Mouse (Mus musculus) intestine, embryonic 15.5 days (tissue): Measurements from ENCODE around the gene Ccl7. TPM values are rescaled to one million over a fixed set of nuclear protein-coding genes. Genes with fewer than 3 reads are reported as not detected.
A peak's percentile ranks its signal among the peaks of the same experiment; 100 is the strongest.

ENCODE experiments used
- ATAC-seq: fragments of 200-750 bp; cut with Nextera tagmentation; 2 replicates; pipeline ENCODE4 v1.8.0; 2017; ENCODE audit warnings: moderate TSS enrichment, moderate library complexity
- H3K27ac ChIP-seq: fragments of 300-500 bp; sonication (generic); 2 replicates; pipeline ENCODE4 v1.5.1; 2015; ENCODE audit warnings: mild to moderate bottlenecking, inconsistent platforms
- H3K27me3 ChIP-seq: fragments of 300-500 bp; sonication (generic); replicated peaks from 2 replicates; pipeline ENCODE4 v1.6.1; 2015; ENCODE audit warnings: inconsistent platforms
- H3K36me3 ChIP-seq: fragments of 300-500 bp; sonication (generic); 2 replicates; pipeline ENCODE4 v1.6.1; 2015; ENCODE audit warnings: inconsistent platforms
- H3K4me1 ChIP-seq: fragments of 300-500 bp; sonication (generic); replicated peaks from 2 replicates; pipeline ENCODE4 v1.6.1; 2015; ENCODE audit warnings: inconsistent platforms
- H3K4me2 ChIP-seq: fragments of 300-500 bp; sonication (generic); replicated peaks from 2 replicates; pipeline ENCODE4 v1.6.1; 2015; ENCODE audit warnings: mild to moderate bottlenecking, inconsistent platforms
- H3K4me3 ChIP-seq: fragments of 300-500 bp; sonication (generic); replicated peaks from 2 replicates; pipeline ENCODE4 v1.5.1; 2015; ENCODE audit warnings: inconsistent platforms
- H3K9ac ChIP-seq: fragments of 300-500 bp; sonication (generic); 2 replicates; pipeline ENCODE4 v1.6.1; 2015; ENCODE audit warnings: inconsistent platforms
- H3K9me3 ChIP-seq: fragments of 300-500 bp; sonication (generic); 2 replicates; pipeline ENCODE4 v1.6.1; 2016; ENCODE audit warnings: inconsistent platforms
- WGBS: fragments of 180-500 bp; shearing (Covaris S2); methylation state at CpG from one replicate; pipeline ENCODE4 v1.1.7; 2015; 5-methylcytosine and 5-hydroxymethylcytosine counted together
- polyA plus RNA-seq: library from polyadenylated mRNA; unstranded; fragments of >200 nt; fragmentation: Nextera tagmentation; extraction: Ambion mirVana; gene quantifications from 2 replicates; pipeline ENCODE4 v1.2.1, GENCODE M21; 2015

The Ccl7 gene
- polyA plus RNA-seq, 1 experiment from 2014 or later: 5.1 TPM

DNA sequence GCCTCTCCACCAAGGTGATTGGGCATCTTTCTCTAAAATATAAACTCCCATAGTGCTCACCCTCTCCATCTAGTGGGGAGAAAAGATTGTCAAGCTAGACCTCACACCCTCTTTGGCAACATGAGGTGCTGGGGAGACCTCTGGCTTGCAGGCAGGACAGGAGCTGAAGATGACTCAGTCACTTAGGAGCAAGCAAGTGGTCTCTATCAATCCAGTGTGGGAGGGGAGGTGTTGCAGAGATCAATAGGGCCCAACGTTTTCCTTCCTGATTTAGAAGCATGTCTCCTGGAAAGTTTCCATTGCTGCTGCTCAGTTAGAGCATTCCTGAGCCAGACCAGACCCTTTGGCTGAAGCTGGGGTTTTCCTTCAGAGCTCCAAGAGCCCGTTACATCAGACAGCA lies 7.0 kb upstream of the Ccl7 start, which contains the start of gene Gm17268:
Gene Gm17268, minus strand, starts transcription at position 28 of the 400 bp plus-strand sequence.
- Histone ChIP-seq H3K9me3 (no peaks in the 10 kb centered on the region), H3K4me2 (no peak within 1 kb of the TSS), H3K4me1 (0 out of 2 replicates have a peak, but pooled peaks cover 8% of the 10 kb centered on the region), H3K4me3 (no peak within 1 kb of the TSS), H3K9ac (no peak within 1 kb of the TSS), H3K27me3 (no peaks in the 10 kb centered on the region), H3K27ac (no peak within 1 kb of the TSS), H3K36me3 (no peaks in the 10 kb centered on the region)
- WGBS: 23% methylated on average over 2 of the region's 2 CpGs
- ATAC-seq: no peak

DNA sequence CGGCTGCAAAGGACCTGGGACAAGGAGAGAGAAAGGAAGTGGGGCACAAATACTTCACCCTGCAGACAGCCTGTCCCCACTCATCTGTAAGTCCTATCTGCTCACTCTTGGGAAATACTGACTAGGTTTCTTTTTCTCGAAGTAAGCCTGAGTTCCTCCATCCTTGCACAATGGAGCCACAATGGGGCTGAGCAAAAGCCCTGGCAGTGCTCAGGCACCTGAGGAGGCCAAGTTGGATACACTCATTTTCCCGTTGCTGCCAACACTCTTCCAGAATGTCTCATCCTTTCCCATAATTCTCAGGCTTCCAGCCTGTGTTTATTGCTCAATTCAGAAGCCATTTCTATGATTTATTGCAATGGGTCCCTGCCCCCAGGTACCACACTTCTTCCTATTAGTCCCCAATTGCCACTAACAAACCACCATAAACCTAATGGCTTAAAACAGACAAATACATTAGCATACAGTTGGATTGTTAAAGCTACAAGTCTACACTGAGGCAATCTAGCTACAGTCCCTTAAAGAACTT lies 6.3 kb upstream of the Ccl7 start:
- no peaks in the 10 kb centered on the region for H3K9me3 ChIP-seq
- H3K27me3 ChIP-seq: no peaks in the 10 kb centered on the region
- no peak overlapping the region for H3K27ac ChIP-seq
- no peaks in the 10 kb centered on the region for H3K36me3 ChIP-seq
- no peak overlapping the region for H3K9ac ChIP-seq
- H3K4me3 ChIP-seq: no peak overlapping the region
- ATAC-seq: no peak
- H3K4me1 ChIP-seq: 0 out of 2 replicates have a peak, but pooled peaks cover 8% of the 10 kb centered on the region
- H3K4me2 ChIP-seq: no peak overlapping the region
- 34% methylated on average over 3 of the region's 3 CpGs for WGBS

GRCm38 (mm10) chr11:82041671-82042080 lies 3.8 kb upstream of the Ccl7 start:
- no peak for ATAC-seq
- no peaks in the 10 kb centered on the region for H3K36me3 ChIP-seq
- H3K4me2 ChIP-seq: no peak overlapping the region
- H3K27me3 ChIP-seq: no peaks in the 10 kb centered on the region
- no peak overlapping the region for H3K9ac ChIP-seq
- H3K27ac ChIP-seq: no peak overlapping the region
- H3K4me1 ChIP-seq: 0 out of 2 replicates have a peak, but pooled peaks cover 2% of the 10 kb centered on the region
- WGBS: 83% methylated on average over 4 of the region's 4 CpGs
- no peaks in the 10 kb centered on the region for H3K9me3 ChIP-seq
- H3K4me3 ChIP-seq: no peak overlapping the region

DNA sequence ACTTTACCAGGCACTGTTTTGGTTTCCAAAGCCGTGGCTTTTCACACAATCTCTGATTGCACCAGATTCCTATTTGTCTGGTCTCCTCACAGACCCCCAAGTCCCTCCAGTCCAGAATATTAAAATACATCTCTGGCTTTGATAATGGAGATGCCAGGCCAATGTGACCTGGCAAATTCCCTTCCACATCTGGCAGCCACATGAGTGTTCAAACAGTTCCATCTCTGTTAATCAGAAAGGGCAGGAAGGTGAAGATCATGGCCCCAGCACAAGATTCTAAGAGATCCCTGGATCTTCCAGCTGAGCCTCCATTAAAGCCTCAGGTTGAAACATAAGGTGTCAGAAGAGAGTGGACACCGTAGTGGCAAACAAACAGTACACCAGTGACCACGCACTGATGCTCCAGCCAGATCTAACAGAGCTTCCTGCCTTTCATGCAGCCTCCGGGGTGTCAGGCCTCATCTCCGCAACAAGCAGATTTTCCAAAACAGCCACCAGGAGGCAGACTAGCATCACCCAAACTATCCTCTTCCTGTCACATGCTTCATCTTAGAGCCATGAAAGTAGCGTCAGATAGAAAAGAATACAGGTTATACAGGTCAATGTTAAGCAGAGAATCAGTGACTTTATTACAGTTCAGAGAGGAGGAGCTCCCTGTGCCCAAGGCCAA lies 2.4 kb downstream of the Ccl7 start:
- no peak overlapping the region for H3K27ac ChIP-seq
- no peaks in the 10 kb centered on the region for H3K27me3 ChIP-seq
- no peaks in the 10 kb centered on the region for H3K36me3 ChIP-seq
- H3K4me1 ChIP-seq: no peaks in the 10 kb centered on the region
- H3K9ac ChIP-seq: no peak overlapping the region
- WGBS: 40% methylated on average over 6 of the region's 6 CpGs
- no peak for ATAC-seq
- H3K4me3 ChIP-seq: no peak overlapping the region
- H3K4me2 ChIP-seq: no peak overlapping the region
- H3K9me3 ChIP-seq: no peaks in the 10 kb centered on the region

- no peaks in the 10 kb centered on the region for H3K27me3 ChIP-seq
- WGBS: 79% methylated on average over 7 of the region's 7 CpGs
- H3K4me2 ChIP-seq: no peak overlapping the region
- no peaks in the 10 kb centered on the region for H3K9me3 ChIP-seq
- H3K36me3 ChIP-seq: no peaks in the 10 kb centered on the region
- H3K4me3 ChIP-seq: no peak overlapping the region
- no peaks in the 10 kb centered on the region for H3K4me1 ChIP-seq
- H3K27ac ChIP-seq: no peak overlapping the region
- no peak for ATAC-seq
- no peak overlapping the region for H3K9ac ChIP-seq
Measured at GRCm38 (mm10) chr11:82053849-82054248, 8.3 kb downstream of the Ccl7 start.

DNA sequence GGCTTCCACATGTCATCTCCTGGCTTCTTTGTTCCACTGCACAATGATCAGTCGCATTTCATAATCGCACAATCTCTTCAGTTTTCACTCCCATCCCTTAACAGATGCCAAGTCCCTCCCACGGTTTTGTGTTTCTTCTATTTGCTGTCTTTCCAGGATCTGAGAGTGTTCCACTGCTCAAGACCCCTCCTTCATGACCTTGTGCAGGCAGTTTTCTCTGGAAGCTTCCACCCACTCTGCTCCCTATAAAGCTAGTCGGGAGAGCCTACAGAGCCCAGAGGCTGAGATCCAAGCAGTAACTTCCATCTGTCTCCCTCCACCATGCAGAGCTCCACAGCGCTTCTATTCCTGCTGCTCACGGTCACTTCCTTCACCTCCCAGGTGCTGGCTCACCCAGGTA lies 12.1 kb downstream of the Ccl7 start, which contains the start of gene Ccl11:
Gene Ccl11, plus strand, starts transcription at position 178 of the 400 bp plus-strand sequence.
- peak within 1 kb of the TSS; percentile 36 for H3K4me2 ChIP-seq
- no peak within 1 kb of the TSS for H3K9ac ChIP-seq
- H3K27me3 ChIP-seq: no peaks in the 10 kb centered on the region
- H3K9me3 ChIP-seq: no peaks in the 10 kb centered on the region
- no peak for ATAC-seq
- no peaks in the 10 kb centered on the region for H3K36me3 ChIP-seq
- H3K4me1 ChIP-seq: no peaks in the 10 kb centered on the region
- peak within 1 kb of the TSS; percentile 17; the same call in 1 of the 2 replicates for H3K4me3 ChIP-seq
- H3K27ac ChIP-seq: no peak within 1 kb of the TSS
- WGBS: 65% methylated on average over 6 of the region's 6 CpGs

DNA sequence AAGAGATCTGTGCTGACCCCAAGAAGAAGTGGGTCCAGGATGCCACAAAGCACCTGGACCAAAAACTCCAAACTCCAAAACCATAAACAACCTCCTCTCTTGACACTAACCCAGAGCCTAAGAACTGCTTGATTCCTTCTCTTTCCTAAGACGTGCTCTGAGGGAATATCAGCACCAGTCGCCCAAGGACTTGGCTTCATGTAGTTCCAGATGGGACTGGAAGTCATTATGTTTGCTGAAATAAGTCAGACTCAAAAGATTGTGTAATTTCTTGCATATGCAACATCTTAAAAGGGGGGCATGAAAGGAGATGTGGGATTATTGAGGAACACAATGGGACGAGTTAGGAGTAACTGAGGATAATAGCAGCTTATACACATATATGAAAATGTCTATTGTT lies 16.7 kb downstream of the Ccl7 start:
- no peaks in the 10 kb centered on the region for H3K4me1 ChIP-seq
- H3K4me3 ChIP-seq: no peak overlapping the region
- H3K9ac ChIP-seq: no peak overlapping the region
- H3K4me2 ChIP-seq: no peak overlapping the region
- no peak overlapping the region for H3K27ac ChIP-seq
- H3K9me3 ChIP-seq: no peaks in the 10 kb centered on the region
- H3K27me3 ChIP-seq: no peaks in the 10 kb centered on the region
- ATAC-seq: no peak
- H3K36me3 ChIP-seq: no peaks in the 10 kb centered on the region
- WGBS: 74% methylated on average over 3 of the region's 3 CpGs

- ATAC-seq: no peak
- no peaks in the 10 kb centered on the region for H3K36me3 ChIP-seq
Measured at GRCm38 (mm10) chr11:82063454-82063853, 17.9 kb downstream of the Ccl7 start.

GRCm38 (mm10) chr11:82066953-82067571 lies 21.6 kb downstream of the Ccl7 start:
- no peak for ATAC-seq

More at GRCm38 (mm10) chr11:82063454-82063853, 17.9 kb downstream of the Ccl7 start:
- H3K9me3 ChIP-seq: no peaks in the 10 kb centered on the region
- H3K27me3 ChIP-seq: no peaks in the 10 kb centered on the region
- H3K9ac ChIP-seq: no peak overlapping the region
- H3K4me1 ChIP-seq: no peaks in the 10 kb centered on the region
- 87% methylated on average over 2 of the region's 2 CpGs for WGBS
- H3K27ac ChIP-seq: no peak overlapping the region
- H3K4me2 ChIP-seq: no peak overlapping the region
- H3K4me3 ChIP-seq: no peak overlapping the region

GRCm38 (mm10) chr11:82071076-82071475 lies 25.6 kb downstream of the Ccl7 start:
- no peaks in the 10 kb centered on the region for H3K27me3 ChIP-seq
- H3K9me3 ChIP-seq: no peaks in the 10 kb centered on the region
- H3K9ac ChIP-seq: no peak overlapping the region
- ATAC-seq: no peak
- no peaks in the 10 kb centered on the region for H3K4me1 ChIP-seq
- no peak overlapping the region for H3K4me2 ChIP-seq
- 0 out of 2 replicates have a peak overlapping the region, but pooled peaks have one; percentile 6 for H3K27ac ChIP-seq
- H3K4me3 ChIP-seq: no peak overlapping the region
- 82% methylated on average over 3 of the region's 3 CpGs for WGBS
- no peaks in the 10 kb centered on the region for H3K36me3 ChIP-seq

More at GRCm38 (mm10) chr11:82066953-82067571, 21.6 kb downstream of the Ccl7 start:
- H3K9me3 ChIP-seq: no peaks in the 10 kb centered on the region
- H3K4me3 ChIP-seq: no peak overlapping the region
- no peaks in the 10 kb centered on the region for H3K4me1 ChIP-seq
- H3K36me3 ChIP-seq: no peaks in the 10 kb centered on the region
- no peak overlapping the region for H3K9ac ChIP-seq
- no peaks in the 10 kb centered on the region for H3K27me3 ChIP-seq
- H3K4me2 ChIP-seq: no peak overlapping the region
- no peak overlapping the region for H3K27ac ChIP-seq
- 77% methylated on average over 7 of the region's 7 CpGs for WGBS

DNA sequence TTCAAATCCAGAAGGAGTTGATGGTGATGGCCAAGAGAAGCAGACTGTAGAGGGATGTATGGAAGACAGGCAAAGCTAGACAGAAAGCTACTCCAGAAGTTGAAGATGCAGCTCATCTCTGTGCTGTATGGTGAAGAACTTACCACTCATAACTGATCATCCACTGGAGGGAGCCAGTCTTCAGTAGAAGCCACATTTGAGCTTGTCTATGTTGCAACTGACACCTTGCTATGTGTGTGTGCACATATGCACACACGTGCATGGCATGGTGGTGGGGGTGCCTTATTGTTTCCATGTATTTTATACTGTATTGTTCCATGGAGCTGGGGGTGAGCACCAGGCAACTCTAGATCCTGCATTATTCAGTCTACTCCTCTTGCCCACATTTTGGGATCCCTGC lies 26.9 kb downstream of the Ccl7 start:
- no peak for ATAC-seq
- Histone ChIP-seq H3K4me3 (no peak overlapping the region), H3K27me3 (no peaks in the 10 kb centered on the region), H3K36me3 (no peaks in the 10 kb centered on the region), H3K9me3 (no peaks in the 10 kb centered on the region), H3K27ac (no peak overlapping the region), H3K9ac (no peak overlapping the region), H3K4me2 (no peak overlapping the region), H3K4me1 (no peaks in the 10 kb centered on the region)
- 89% methylated on average over 1 of the region's 1 CpGs for WGBS

- no peaks in the 10 kb centered on the region for H3K9me3 ChIP-seq
- H3K27ac ChIP-seq: no peak overlapping the region
- H3K4me2 ChIP-seq: no peak overlapping the region
- H3K4me3 ChIP-seq: no peak overlapping the region
- no peaks in the 10 kb centered on the region for H3K27me3 ChIP-seq
- H3K36me3 ChIP-seq: no peaks in the 10 kb centered on the region
- H3K4me1 ChIP-seq: no peaks in the 10 kb centered on the region
- WGBS: 75% methylated on average over 3 of the region's 3 CpGs
- H3K9ac ChIP-seq: no peak overlapping the region
- no peak for ATAC-seq
Measured at GRCm38 (mm10) chr11:82072984-82073383, 27.5 kb downstream of the Ccl7 start.
